Mouse (Mus musculus) G1E (cell line): Measurements from ENCODE around the gene Robo2.

Experiments
- CTCF ChIP-seq: IDR thresholded peaks from 2 replicates; pipeline ENCODE4 v1.5.1; 2012; ENCODE audit warnings: low read depth, low read length, inconsistent platforms, mixed read lengths
- GATA1 ChIP-seq: IDR thresholded peaks from 2 replicates; pipeline ENCODE4 v1.6.1; 2012; ENCODE audit warnings: borderline replicate concordance, low read length, inconsistent platforms, mixed read lengths
- GATA2 ChIP-seq: IDR thresholded peaks from 2 replicates; pipeline ENCODE4 v1.6.1; 2012; ENCODE audit warnings: low read depth, low read length, inconsistent platforms, borderline replicate concordance
- POLR2AphosphoS5 ChIP-seq: IDR thresholded peaks from 2 replicates; pipeline ENCODE4 v1.6.1; 2012; ENCODE audit warnings: low read depth, low read length, inconsistent platforms; ENCODE audit not compliant: insufficient replicate concordance
- TAL1 ChIP-seq: conservative IDR thresholded peaks from 2 replicates; pipeline ENCODE4 v1.6.1; 2012; ENCODE audit warnings: low read depth, low read length, inconsistent platforms, mixed read lengths

DNA sequence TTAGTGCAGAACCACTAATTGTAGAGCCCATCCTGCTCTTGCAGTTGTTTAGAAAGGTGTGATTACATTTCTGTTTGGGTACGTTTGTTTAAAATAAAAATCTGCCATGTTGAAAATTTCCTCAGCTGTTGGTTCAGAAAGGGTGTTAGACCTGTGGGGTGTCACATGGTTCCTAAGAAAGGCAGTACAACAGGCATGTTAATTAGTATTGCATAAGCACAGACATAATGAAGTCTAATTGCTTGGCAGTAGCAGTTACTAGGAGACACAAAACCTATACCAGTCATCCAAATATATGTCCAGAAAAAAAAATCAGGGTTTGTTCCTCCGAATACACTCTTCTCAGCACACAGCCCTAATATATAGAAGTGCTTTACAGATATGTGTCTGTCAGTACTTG, 220.0 kb downstream of the Robo2 start:
- TF ChIP-seq CTCF (no peak), GATA1 (no peak), TAL1 (no peak), POLR2AphosphoS5 (no peak), GATA2 (no peak)
